ENCODE assay signal across 33 mouse cellular contexts in the genomic region with DNA sequence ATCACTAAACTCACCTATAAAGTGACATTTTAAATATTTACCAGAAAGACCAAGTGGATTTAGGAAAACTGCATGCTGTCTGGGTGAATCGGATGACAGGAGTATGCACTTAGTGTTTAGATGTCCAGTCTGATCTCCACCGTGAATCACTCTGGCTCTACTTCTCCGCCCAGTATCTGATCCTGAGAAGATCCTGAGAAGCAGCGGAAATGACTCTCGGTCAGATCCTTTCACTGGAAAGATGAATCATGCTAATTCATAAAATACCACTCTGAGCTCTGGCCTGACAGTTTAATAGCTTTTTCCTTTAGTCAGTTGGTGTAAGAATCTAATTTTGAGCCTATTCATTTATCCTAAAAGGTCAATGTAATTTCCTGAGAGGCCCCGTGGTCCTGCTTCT.
DNase-seq lines count a peak whose midpoint lies in the region; ATAC-seq and TF ChIP-seq lines count a peak whose summit lies in the region.
"Had no signal": no experiment of that assay in that cellular context is flagged by ENCODE, and none has a peak within 500 bp of the region (broad histone marks: within the 10 kb centered on the region; RNA-seq: fewer than 3 reads in every experiment).

No protein-coding gene starts in this region.

- 78% methylated on average over 6 of the region's 6 CpGs for WGBS in heart, embryonic 10.5 days
- 88% methylated on average over 6 of the region's 6 CpGs for WGBS in forebrain, embryonic 15.5 days

- peak overlapping the region; percentile 72 for H3K4me2 ChIP-seq in myocyte (ENCODE audit: low read depth)
- no peak overlapping the region for H3K4me2 ChIP-seq in forebrain, embryonic 15.5 days (replicated peaks)
- H3K4me2 ChIP-seq: embryonic facial prominence, embryonic 13.5 days; forebrain, embryonic 12.5 days; heart, embryonic 13.5 days; hindbrain, embryonic 15.5 days; limb, embryonic 15.5 days; liver, embryonic 13.5 days; midbrain, embryonic 12.5 days had no signal

- H3K4me3 ChIP-seq in heart, embryonic 10.5 days: no peak overlapping the region
- H3K4me3 ChIP-seq in C2C12 (ENCODE audit: insufficient read depth, poor library complexity, severe bottlenecking): no peak overlapping the region
- no peak overlapping the region for H3K4me3 ChIP-seq in myocyte
- no peak overlapping the region for H3K4me3 ChIP-seq in forebrain, embryonic 15.5 days
- H3K4me3 ChIP-seq: embryonic facial prominence, embryonic 13.5 days; erythroblast, embryonic 14.5 days; forebrain, embryonic 12.5 days; heart, adult 2 months; heart, embryonic 13.5 days; hindbrain, embryonic 10.5 days; hindbrain, embryonic 15.5 days; limb, embryonic 10.5 days; limb, embryonic 15.5 days; liver, embryonic 13.5 days; megakaryocyte, embryonic 14.5 days; midbrain, embryonic 12.5 days had no signal

- no peaks in the 10 kb centered on the region for H3K79me3 ChIP-seq in C2C12 (ENCODE audit: low read depth)

- no peak for TF ChIP-seq POLR2A in myocyte (IDR thresholded peaks at IDR 0.05; ENCODE audit: insufficient read length, low read depth)

- H3K79me2 ChIP-seq in C2C12 (ENCODE audit: control insufficient read depth, insufficient read depth): no peaks in the 10 kb centered on the region
- H3K79me2 ChIP-seq in myocyte (ENCODE audit: control insufficient read depth, insufficient read depth): no peaks in the 10 kb centered on the region

- H3K36me3 ChIP-seq in heart, embryonic 10.5 days: no peaks in the 10 kb centered on the region
- no peaks in the 10 kb centered on the region for H3K36me3 ChIP-seq in C2C12 (ENCODE audit: control insufficient read depth, insufficient read depth)
- H3K36me3 ChIP-seq in myocyte (ENCODE audit: control insufficient read depth, insufficient read depth): no peaks in the 10 kb centered on the region
- H3K36me3 ChIP-seq in forebrain, embryonic 15.5 days: no peaks in the 10 kb centered on the region
- H3K36me3 ChIP-seq: embryonic facial prominence, embryonic 13.5 days; forebrain, embryonic 12.5 days; heart, embryonic 13.5 days; hindbrain, embryonic 10.5 days; hindbrain, embryonic 15.5 days; limb, embryonic 10.5 days; limb, embryonic 15.5 days; liver, embryonic 13.5 days; midbrain, embryonic 12.5 days had no signal

- no peak for TF ChIP-seq CTCF in C2C12 (IDR thresholded peaks at IDR 0.05; ENCODE audit: control insufficient read depth, insufficient read depth, insufficient read length)

- H3K9ac ChIP-seq in forebrain, embryonic 15.5 days (replicated peaks): no peak overlapping the region
- H3K9ac ChIP-seq: embryonic facial prominence, embryonic 13.5 days; forebrain, embryonic 12.5 days; heart, embryonic 13.5 days; hindbrain, embryonic 15.5 days; limb, embryonic 15.5 days; liver, embryonic 13.5 days; midbrain, embryonic 12.5 days had no signal

- H3K27ac ChIP-seq in heart, embryonic 10.5 days: no peak overlapping the region
- no peak overlapping the region for H3K27ac ChIP-seq in forebrain, embryonic 15.5 days (replicated peaks)
- H3K27ac ChIP-seq: embryonic facial prominence, embryonic 13.5 days; forebrain, embryonic 12.5 days; heart, adult 2 months; heart, embryonic 13.5 days; hindbrain, embryonic 10.5 days; hindbrain, embryonic 15.5 days; limb, embryonic 10.5 days; limb, embryonic 15.5 days; liver, embryonic 13.5 days; midbrain, embryonic 12.5 days had no signal

- no peak for ATAC-seq in forebrain, embryonic 15.5 days (replicated peaks)
- ATAC-seq: inflammation-experienced regulatory T-cells, adult 6 months; lung, postnatal 0 days had no signal

- H3K27me3 ChIP-seq in heart, embryonic 10.5 days (ENCODE audit: insufficient read depth, poor library complexity, severe bottlenecking): no peaks in the 10 kb centered on the region
- H3K27me3 ChIP-seq in C2C12 (ENCODE audit: control insufficient read depth, insufficient read depth, insufficient read length): no peaks in the 10 kb centered on the region
- H3K27me3 ChIP-seq in myocyte (ENCODE audit: control insufficient read depth, insufficient read depth, insufficient read length): no peaks in the 10 kb centered on the region
- H3K27me3 ChIP-seq in forebrain, embryonic 15.5 days: no peaks in the 10 kb centered on the region
- H3K27me3 ChIP-seq: embryonic facial prominence, embryonic 13.5 days; forebrain, embryonic 12.5 days; heart, embryonic 13.5 days; hindbrain, embryonic 15.5 days; limb, embryonic 15.5 days; liver, embryonic 13.5 days; megakaryocyte, embryonic 14.5 days; midbrain, embryonic 12.5 days had no signal

- H3ac ChIP-seq in C2C12 (ENCODE audit: control insufficient read depth, insufficient read length, low read depth) (no peak overlapping the region), myocyte (ENCODE audit: control insufficient read depth, insufficient read length) (no peak overlapping the region)

- H3K4me1 ChIP-seq in heart, embryonic 10.5 days: peaks cover 5% of the 10 kb centered on the region; the same call in 1 of the 2 replicates
- no peaks in the 10 kb centered on the region for H3K4me1 ChIP-seq in forebrain, embryonic 15.5 days
- H3K4me1 ChIP-seq: embryonic facial prominence, embryonic 13.5 days; forebrain, embryonic 12.5 days; hindbrain, embryonic 10.5 days; hindbrain, embryonic 15.5 days; limb, embryonic 10.5 days; limb, embryonic 15.5 days; liver, embryonic 13.5 days; megakaryocyte, embryonic 14.5 days; midbrain, embryonic 12.5 days had no signal

- DNase-seq in heart, adult 11 months: peak; percentile 14
- DNase-seq in heart, embryonic 10.5 days (ENCODE audit: low spot score): no peak
- peak; percentile 63 for DNase-seq in NIH3T3 (ENCODE audit: low read depth)
- DNase-seq in gastrocnemius, postnatal 10 days: no peak
- DNase-seq: cerebellum, adult 18-20 months; cerebellum, postnatal 10 days; gastrocnemius, postnatal 36 days; heart, adult 2 months; heart, postnatal 14 days; kidney, adult 11 months; layer of hippocampus, postnatal 36 days; liver, embryonic 13.5 days; lung, adult 18-20 months; lung, postnatal 4 days; right cerebral cortex, adult 18-20 months; spleen, adult 18-20 months; thymus, adult 18-20 months; thymus, postnatal 25 days had no signal

- no peaks in the 10 kb centered on the region for H3K9me3 ChIP-seq in heart, embryonic 10.5 days
- no peaks in the 10 kb centered on the region for H3K9me3 ChIP-seq in forebrain, embryonic 15.5 days
- H3K9me3 ChIP-seq: embryonic facial prominence, embryonic 13.5 days; forebrain, embryonic 12.5 days; heart, embryonic 13.5 days; hindbrain, embryonic 10.5 days; hindbrain, embryonic 15.5 days; limb, embryonic 10.5 days; limb, embryonic 15.5 days; liver, embryonic 13.5 days; midbrain, embryonic 12.5 days had no signal

TF ChIP-seq in C2C12, 6 proteins besides CTCF, POLR2A, EP300 and RAD21:
- TF ChIP-seq USF1 (IDR thresholded peaks at IDR 0.05; ENCODE audit: low read depth): no peak
- peak; percentile 91 for TF ChIP-seq FOSL1 (IDR thresholded peaks at IDR 0.05; ENCODE audit: insufficient read depth, low read length, poor library complexity, severe bottlenecking)
- TF ChIP-seq MAX (IDR thresholded peaks at IDR 0.05): no peak
- peak; percentile 38 for TF ChIP-seq MYOD1 (IDR thresholded peaks at IDR 0.05; ENCODE audit: control insufficient read depth, insufficient read length, low read depth)
- no peak for TF ChIP-seq CEBPB (IDR thresholded peaks at IDR 0.05; ENCODE audit: low read depth)
TF ChIP-seq in C2C12: peak in this region for 2.

TF ChIP-seq in myocyte, 11 proteins besides CTCF, POLR2A, EP300 and RAD21:
- no peak for TF ChIP-seq TCF12 (IDR thresholded peaks at IDR 0.05; ENCODE audit: insufficient read depth, poor library complexity, severe bottlenecking)
- no peak for TF ChIP-seq SRF (IDR thresholded peaks at IDR 0.05; ENCODE audit: control insufficient read depth, insufficient read length, low read depth)
- TF ChIP-seq USF1 (IDR thresholded peaks at IDR 0.05; ENCODE audit: low read depth): no peak
- no peak for TF ChIP-seq MYOD1 (IDR thresholded peaks at IDR 0.05; ENCODE audit: control insufficient read depth in 1 of 3, insufficient read length in 2 of 3, low read depth in 2 of 3)
- no peak for TF ChIP-seq POLR2AphosphoS2 (IDR thresholded peaks at IDR 0.05; ENCODE audit: insufficient read length, low read depth)
- no peak for TF ChIP-seq E2F4 (IDR thresholded peaks at IDR 0.05; ENCODE audit: insufficient read depth)
- no peak for TF ChIP-seq TCF3 (IDR thresholded peaks at IDR 0.05; ENCODE audit: insufficient read length, low read depth)
- no peak for TF ChIP-seq CEBPB (IDR thresholded peaks at IDR 0.05; ENCODE audit: insufficient read depth, poor library complexity, severe bottlenecking)
- TF ChIP-seq REST (IDR thresholded peaks at IDR 0.05; ENCODE audit: insufficient read depth, insufficient read length): no peak
TF ChIP-seq in myocyte: peak in this region for 0.

Comparison
In these comparisons a context has a peak if more than half of its experiments do, and no peak if none do; other contexts are left out.
1. DNase-seq: peak in heart, adult 11 months (single experiment) and NIH3T3 (single experiment); none in heart, embryonic 10.5 days (single experiment) and gastrocnemius, postnatal 10 days (single experiment).